Mouse (Mus musculus) midbrain, embryonic 10.5 days (tissue): ENCODE data around the gene Cfap43. TPM values are rescaled to one million over a fixed set of nuclear protein-coding genes. Genes with fewer than 3 reads are reported as not detected.

Source experiments
- DNase-seq: peaks from one replicate; pipeline ENCODE4 v3.0.0-alpha.2; 2017; ENCODE audit warnings: low spot score
- H3K27ac ChIP-seq: fragments of 300-500 bp; sonication (generic); replicated peaks from 2 replicates; pipeline ENCODE4 v1.5.1; 2016; ENCODE audit warnings: mild to moderate bottlenecking
- H3K27me3 ChIP-seq: fragments of 300-500 bp; sonication (generic); 2 replicates; pipeline ENCODE4 v1.6.1; 2016; ENCODE audit warnings: low read depth, mild to moderate bottlenecking; ENCODE audit not compliant: poor library complexity, severe bottlenecking
- H3K36me3 ChIP-seq: fragments of 300-500 bp; sonication (generic); 2 replicates; pipeline ENCODE4 v1.6.1; 2016; ENCODE audit warnings: mild to moderate bottlenecking, moderate library complexity
- H3K4me1 ChIP-seq: fragments of 300-500 bp; sonication (generic); 2 replicates; pipeline ENCODE4 v1.6.1; 2016
- H3K4me3 ChIP-seq: fragments of 300-500 bp; sonication (generic); 2 replicates; pipeline ENCODE4 v1.5.1; 2016; ENCODE audit warnings: mild to moderate bottlenecking, moderate library complexity
- H3K9me3 ChIP-seq: fragments of 300-500 bp; sonication (generic); replicated peaks from 2 replicates; pipeline ENCODE4 v1.6.1; 2016; ENCODE audit warnings: mild to moderate bottlenecking
- WGBS: fragments of 180-500 bp; shearing (Covaris S2); methylation state at CpG from one replicate; pipeline ENCODE4 v1.1.7; 2016; 5-methylcytosine and 5-hydroxymethylcytosine counted together
- polyA plus RNA-seq: library from polyadenylated mRNA; unstranded; fragments of >200 nt; fragmentation: Nextera tagmentation; extraction: Ambion mirVana; gene quantifications from 2 replicates; pipeline ENCODE4 v1.2.1, GENCODE M21; 2016

The Cfap43 gene
- polyA plus RNA-seq, 1 experiment from 2014 or later: 0.06 TPM

DNA sequence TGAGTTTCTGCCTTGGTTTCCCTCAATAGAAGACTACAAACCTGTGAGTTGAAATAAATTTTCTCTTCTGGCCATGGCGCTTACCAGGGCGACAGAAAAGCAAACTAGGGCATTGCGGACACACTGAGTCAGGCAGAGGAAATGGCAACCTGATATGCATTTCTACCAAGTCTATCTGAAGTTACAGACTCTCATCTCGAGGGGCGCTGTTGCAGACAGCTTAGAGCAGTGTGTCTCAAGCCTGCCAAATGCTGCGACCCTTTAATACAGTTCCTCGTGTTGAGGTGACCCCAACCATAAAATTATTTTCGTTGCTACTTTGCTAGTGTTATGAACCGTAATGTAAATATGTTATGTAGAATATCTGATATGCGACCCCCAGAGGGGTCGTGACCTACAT is 138.1 kb downstream of the Cfap43 start:
- Histone ChIP-seq H3K9me3 (no peaks in the 10 kb centered on the region), H3K4me1 (no peaks in the 10 kb centered on the region), H3K4me3 (no peak overlapping the region), H3K27me3 (no peaks in the 10 kb centered on the region), H3K27ac (no peak overlapping the region), H3K36me3 (no peaks in the 10 kb centered on the region)
- 78% methylated on average over 11 of the region's 11 CpGs for WGBS
- no peak for DNase-seq

GRCm38 (mm10) chr19:47780145-47780544 is 138.9 kb downstream of the Cfap43 start:
- Histone ChIP-seq H3K4me1 (no peaks in the 10 kb centered on the region), H3K27me3 (no peaks in the 10 kb centered on the region), H3K36me3 (no peaks in the 10 kb centered on the region), H3K9me3 (no peaks in the 10 kb centered on the region), H3K27ac (no peak overlapping the region), H3K4me3 (no peak overlapping the region)
- no peak for DNase-seq
- 97% methylated on average over 7 of the region's 7 CpGs for WGBS

DNA sequence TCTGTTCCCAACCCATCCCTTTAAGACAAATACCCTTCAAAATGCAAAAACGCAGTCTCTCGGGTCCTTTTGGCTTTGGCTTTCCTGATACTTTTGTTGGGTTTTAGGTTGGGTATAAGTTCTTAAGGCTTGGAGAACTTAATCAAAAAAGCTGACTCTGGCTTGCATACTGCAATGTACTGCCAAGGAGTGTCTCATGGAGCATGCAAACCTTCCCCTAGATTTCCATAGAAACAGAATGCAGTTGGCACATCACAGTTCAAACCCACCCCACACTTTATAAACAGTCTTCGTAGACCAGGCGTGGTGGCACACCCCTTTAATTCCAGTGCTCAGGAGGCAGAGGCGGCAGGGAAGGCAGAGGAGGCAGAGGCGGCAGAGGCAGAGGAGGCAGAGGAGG is 141.2 kb downstream of the Cfap43 start:
- Histone ChIP-seq H3K4me3 (no peak overlapping the region), H3K9me3 (no peaks in the 10 kb centered on the region), H3K4me1 (no peaks in the 10 kb centered on the region), H3K27me3 (no peaks in the 10 kb centered on the region), H3K27ac (no peak overlapping the region), H3K36me3 (no peaks in the 10 kb centered on the region)
- 79% methylated on average over 6 of the region's 6 CpGs for WGBS
- no peak for DNase-seq

- WGBS: 73% methylated on average over 19 of the region's 19 CpGs
Observed at GRCm38 (mm10) chr19:47755625-47756024, 163.5 kb downstream of the Cfap43 start.

GRCm38 (mm10) chr19:47754931-47755330 is 164.2 kb downstream of the Cfap43 start:
- no peaks in the 10 kb centered on the region for H3K36me3 ChIP-seq
- no peaks in the 10 kb centered on the region; the same call in 1 of the 2 replicates for H3K9me3 ChIP-seq
- WGBS: 94% methylated on average over 9 of the region's 9 CpGs
- H3K4me3 ChIP-seq: no peak overlapping the region
- peaks cover 14% of the 10 kb centered on the region for H3K4me1 ChIP-seq
- no peak for DNase-seq
- H3K27ac ChIP-seq: no peak overlapping the region
- H3K27me3 ChIP-seq: peaks cover 8% of the 10 kb centered on the region; the same call in 1 of the 2 replicates

More at GRCm38 (mm10) chr19:47755625-47756024, 163.5 kb downstream of the Cfap43 start:
- Histone ChIP-seq H3K27ac (no peak overlapping the region), H3K4me1 (peaks cover 7% of the 10 kb centered on the region), H3K36me3 (no peaks in the 10 kb centered on the region), H3K4me3 (no peak overlapping the region), H3K9me3 (no peaks in the 10 kb centered on the region; the same call in 1 of the 2 replicates), H3K27me3 (peaks cover 8% of the 10 kb centered on the region; the same call in 1 of the 2 replicates)
- no peak for DNase-seq

DNA sequence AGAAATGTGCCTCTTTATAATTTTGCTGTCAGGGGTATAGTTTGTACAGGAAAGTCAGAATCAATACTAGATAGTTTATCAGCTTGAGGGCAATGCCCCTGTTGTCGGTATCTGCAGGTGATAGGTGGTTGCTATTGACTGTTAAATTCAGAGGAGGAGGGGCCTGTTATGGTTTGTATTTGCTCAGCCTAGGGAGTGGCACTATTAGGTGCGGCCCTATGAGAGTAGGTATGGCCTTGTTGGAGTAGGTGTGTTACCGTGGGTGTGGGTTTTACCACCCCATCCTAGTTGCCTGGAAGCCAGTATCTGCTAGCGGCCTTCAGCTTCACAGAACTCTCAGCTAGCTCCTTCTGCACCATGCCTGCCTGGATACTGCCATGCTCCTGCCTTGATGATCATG is 165.2 kb downstream of the Cfap43 start:
- no peak for DNase-seq
- no peak overlapping the region for H3K27ac ChIP-seq
- H3K36me3 ChIP-seq: no peaks in the 10 kb centered on the region
- WGBS: 88% methylated on average over 4 of the region's 4 CpGs
- H3K4me1 ChIP-seq: peaks cover 24% of the 10 kb centered on the region
- H3K27me3 ChIP-seq: peaks cover 12% of the 10 kb centered on the region
- H3K4me3 ChIP-seq: no peak overlapping the region
- H3K9me3 ChIP-seq: no peaks in the 10 kb centered on the region; the same call in 1 of the 2 replicates

GRCm38 (mm10) chr19:47752456-47752855 is 166.6 kb downstream of the Cfap43 start:
- Histone ChIP-seq H3K27ac (no peak overlapping the region), H3K4me3 (no peak overlapping the region), H3K36me3 (no peaks in the 10 kb centered on the region), H3K9me3 (no peaks in the 10 kb centered on the region; the same call in 1 of the 2 replicates), H3K4me1 (peaks cover 26% of the 10 kb centered on the region), H3K27me3 (peaks cover 15% of the 10 kb centered on the region)
- WGBS: 92% methylated on average over 9 of the region's 9 CpGs
- DNase-seq: no peak

GRCm38 (mm10) chr19:47750391-47750790 is 168.7 kb downstream of the Cfap43 start:
- DNase-seq: no peak
- peaks cover 26% of the 10 kb centered on the region for H3K4me1 ChIP-seq

DNA sequence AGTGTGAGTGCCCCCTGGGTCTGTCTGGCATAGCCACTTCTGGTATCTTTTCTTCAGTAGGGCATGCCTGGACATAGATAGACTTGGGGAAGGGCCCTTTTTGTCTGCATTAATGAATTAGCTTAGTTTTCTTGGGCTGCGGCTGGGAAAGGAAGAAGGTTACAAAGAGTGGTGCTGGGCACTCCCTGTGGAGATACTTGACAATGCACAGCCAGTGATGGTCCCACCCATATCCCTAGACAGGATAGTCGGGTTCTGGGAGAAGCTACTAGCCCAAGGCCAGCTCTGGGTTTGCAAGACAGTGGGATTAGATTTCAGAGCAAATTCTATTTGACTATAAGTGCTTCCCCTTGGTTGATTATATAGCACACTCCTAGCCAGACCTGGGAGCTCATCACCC is 170.1 kb downstream of the Cfap43 start:
- peaks cover 15% of the 10 kb centered on the region for H3K27me3 ChIP-seq
- H3K36me3 ChIP-seq: no peaks in the 10 kb centered on the region
- no peak overlapping the region for H3K27ac ChIP-seq
- 81% methylated on average over 2 of the region's 2 CpGs for WGBS
- H3K9me3 ChIP-seq: no peaks in the 10 kb centered on the region
- no peak for DNase-seq
- peaks cover 26% of the 10 kb centered on the region for H3K4me1 ChIP-seq
- no peak overlapping the region for H3K4me3 ChIP-seq

More at GRCm38 (mm10) chr19:47750391-47750790, 168.7 kb downstream of the Cfap43 start:
- WGBS: 35% methylated on average over 5 of the region's 5 CpGs
- Histone ChIP-seq H3K36me3 (no peaks in the 10 kb centered on the region), H3K9me3 (no peaks in the 10 kb centered on the region), H3K4me3 (no peak overlapping the region), H3K27ac (no peak overlapping the region), H3K27me3 (peaks cover 15% of the 10 kb centered on the region)

GRCm38 (mm10) chr19:47747072-47747471 is 172.0 kb downstream of the Cfap43 start:
- Histone ChIP-seq H3K9me3 (no peaks in the 10 kb centered on the region), H3K27me3 (peaks cover 14% of the 10 kb centered on the region), H3K4me1 (peaks cover 26% of the 10 kb centered on the region), H3K36me3 (no peaks in the 10 kb centered on the region), H3K27ac (no peak overlapping the region), H3K4me3 (no peak overlapping the region)
- no peak for DNase-seq
- WGBS: 95% methylated on average over 2 of the region's 2 CpGs

DNA sequence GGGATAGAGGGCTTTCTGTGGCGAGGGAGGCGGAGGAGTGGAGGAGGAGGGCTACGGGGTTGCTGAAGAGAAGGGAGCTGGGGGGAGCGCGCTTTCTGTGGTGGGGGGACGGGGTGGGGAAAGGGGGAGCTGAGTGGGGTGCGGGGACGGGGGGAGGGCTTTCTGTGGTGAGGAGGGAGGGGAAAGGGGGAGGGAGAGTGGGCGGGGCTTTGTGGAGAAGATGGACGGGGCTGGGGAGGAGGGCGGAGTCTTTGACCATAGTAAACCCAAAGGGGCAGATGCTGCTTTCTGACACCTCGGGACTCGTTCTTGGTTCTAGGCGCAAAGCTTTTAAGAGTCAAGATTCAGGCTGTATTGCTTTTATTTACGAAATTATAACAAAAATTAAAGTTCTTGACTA is 187.2 kb downstream of the Cfap43 start:
- Histone ChIP-seq H3K9me3 (no peaks in the 10 kb centered on the region), H3K4me3 (peak overlapping the region; percentile 75), H3K27me3 (no peaks in the 10 kb centered on the region), H3K27ac (peak overlapping the region; percentile 96), H3K36me3 (peaks cover 45% of the 10 kb centered on the region), H3K4me1 (peaks cover 16% of the 10 kb centered on the region)
- DNase-seq: peak; percentile 78
- under 1% methylated on average over 15 of the region's 15 CpGs for WGBS

DNA sequence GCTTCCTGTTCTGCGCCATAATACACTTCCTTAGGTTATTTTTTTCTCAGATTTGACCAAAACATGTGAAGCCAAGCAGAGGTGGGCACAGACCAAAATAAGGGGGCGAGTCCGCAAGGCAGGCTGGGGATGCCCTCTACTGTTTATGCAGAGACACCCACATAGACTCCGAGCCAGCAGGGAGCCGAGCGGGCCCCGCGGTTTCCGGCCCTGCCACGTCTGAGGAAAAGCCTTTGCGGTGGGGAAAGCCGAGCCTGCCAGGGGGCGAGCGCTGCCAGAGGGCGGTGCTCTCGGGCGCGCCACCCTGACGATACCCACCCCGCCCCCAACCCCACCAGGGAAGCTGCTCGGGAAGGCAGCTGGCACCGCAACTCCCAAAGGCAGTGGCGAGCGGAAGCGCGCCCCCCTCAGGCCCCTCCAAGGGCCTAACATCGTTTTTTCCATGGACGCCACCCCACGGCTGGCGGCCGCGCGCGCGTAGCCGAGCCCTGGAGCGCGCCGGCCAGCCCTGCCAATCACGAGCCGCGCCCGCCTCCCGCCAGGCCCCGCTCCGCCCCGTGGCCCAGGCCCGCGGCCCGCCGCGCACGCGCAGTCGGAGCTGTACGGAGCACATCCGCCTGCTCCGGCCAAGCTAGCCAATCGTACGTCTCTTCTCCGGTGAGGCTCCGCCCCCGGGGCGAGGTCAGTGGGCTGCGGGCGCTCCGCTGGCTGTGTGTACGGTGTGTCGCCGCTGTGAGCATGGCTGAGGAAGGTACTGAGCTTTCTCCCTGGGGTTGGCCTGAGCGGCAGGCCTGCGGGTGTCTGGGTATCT is 187.8 kb downstream of the Cfap43 start, which contains the start of gene Sfr1:
Gene Sfr1 (plus strand): TSS at position 612 of the 811 bp plus-strand sequence.
- DNase-seq: peak; percentile 99
- Histone ChIP-seq H3K4me1 (peaks cover 16% of the 10 kb centered on the region), H3K4me3 (peak within 1 kb of the TSS; percentile 75), H3K9me3 (no peaks in the 10 kb centered on the region), H3K36me3 (peaks cover 38% of the 10 kb centered on the region), H3K27me3 (no peaks in the 10 kb centered on the region), H3K27ac (peak within 1 kb of the TSS; percentile 96)
- under 1% methylated on average over 72 of the region's 72 CpGs for WGBS

DNA sequence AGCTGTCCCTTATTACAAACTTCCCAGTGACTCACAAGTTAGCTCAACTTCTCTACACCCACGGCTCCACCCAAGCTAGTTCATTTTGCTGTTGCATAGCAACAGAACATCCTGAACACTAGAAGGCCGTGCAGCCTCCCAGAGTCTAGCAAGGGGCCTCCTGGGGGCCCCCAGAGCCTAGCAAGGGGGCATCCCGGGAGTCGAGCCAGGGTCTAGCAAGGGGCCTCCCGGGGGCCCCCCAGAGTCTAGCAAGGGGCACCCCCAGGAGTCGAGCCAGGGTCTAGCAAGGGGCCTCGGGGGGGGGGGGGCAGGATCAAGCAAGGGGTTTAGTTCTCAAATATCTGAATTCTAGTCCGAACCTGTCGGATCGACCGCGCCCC is 188.4 kb downstream of the Cfap43 start:
- H3K27me3 ChIP-seq: no peaks in the 10 kb centered on the region
- peak overlapping the region; percentile 96 for H3K27ac ChIP-seq
- H3K4me3 ChIP-seq: peak overlapping the region; percentile 75
- H3K4me1 ChIP-seq: peaks cover 16% of the 10 kb centered on the region
- peak; percentile 81 for DNase-seq
- WGBS: under 1% methylated on average over 12 of the region's 12 CpGs
- H3K36me3 ChIP-seq: peaks cover 33% of the 10 kb centered on the region
- H3K9me3 ChIP-seq: no peaks in the 10 kb centered on the region
